Mouse (Mus musculus) spleen, postnatal 14 days (tissue): Measurements from ENCODE around the gene Prcc.
A peak's percentile ranks its signal among the peaks of the same experiment; 100 is the strongest.
"Not testable (repeated sequence)": the region's sequence is repeated elsewhere in the genome, so short reads cannot be mapped to it uniquely, and the experiment has no call there.

Source experiments
- DNase-seq, 2 experiments: peaks; one replicate each; pipeline ENCODE4 v3.0.0; 2021 to 2022; ENCODE audit warnings: low spot score in 2 of 2

The Prcc gene

DNA sequence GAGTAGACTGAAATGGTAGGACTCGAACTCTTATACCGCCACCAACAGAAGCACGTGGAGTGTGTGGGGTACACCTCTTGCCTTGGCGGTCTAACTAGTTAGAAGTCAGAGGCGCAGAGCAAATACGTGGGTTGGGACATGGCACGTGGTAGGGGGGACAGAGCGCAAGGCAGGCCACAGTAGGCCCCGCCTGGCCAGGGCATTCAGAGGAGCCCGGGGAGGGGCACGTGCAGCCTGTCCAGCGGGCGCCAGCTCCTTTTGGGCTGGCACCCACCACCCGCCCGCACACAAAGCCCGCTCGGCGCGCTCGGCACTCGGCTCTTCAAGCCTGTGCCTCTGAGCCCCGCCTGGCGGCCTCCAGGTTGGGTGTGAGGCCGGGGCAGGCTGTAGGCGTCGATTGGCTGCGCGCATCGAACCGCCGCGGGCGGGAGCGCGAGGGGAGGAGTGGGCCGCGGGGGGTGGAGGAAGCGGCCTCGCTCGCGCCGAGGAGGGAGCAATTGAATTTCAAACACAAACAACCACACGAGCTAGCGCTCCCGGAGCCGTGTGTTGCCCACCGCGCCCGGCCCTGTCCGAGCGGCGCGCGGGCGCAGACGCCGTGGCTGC, 20.6 kb upstream of the Prcc start, which contains the start of gene Hdgf:
Gene Hdgf (plus strand): TSS at position 442 of the 606 bp plus-strand sequence.
- DNase-seq, result peak; percentile 86 to 91

DNA sequence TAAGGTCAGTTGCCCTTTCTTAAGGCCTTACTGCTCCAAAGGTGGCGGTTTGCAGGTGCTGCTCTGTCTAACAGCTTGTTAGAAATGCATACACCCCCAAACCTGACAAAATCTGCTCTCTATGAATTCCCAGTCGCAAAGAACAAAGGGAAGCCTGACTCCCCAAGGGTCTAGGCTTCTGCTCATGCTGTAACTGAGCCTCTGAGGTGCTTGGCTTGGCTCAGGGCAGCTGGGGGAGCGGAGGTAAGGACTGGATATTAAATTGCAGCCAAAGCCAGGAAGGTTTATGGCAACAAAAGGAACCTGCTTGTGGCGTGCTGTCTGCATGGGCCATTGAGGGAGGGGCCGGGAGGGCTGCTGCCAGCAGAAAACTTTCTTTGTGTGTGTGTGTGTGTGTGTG, 18.4 kb upstream of the Prcc start:
- DNase-seq, result no peak

DNA sequence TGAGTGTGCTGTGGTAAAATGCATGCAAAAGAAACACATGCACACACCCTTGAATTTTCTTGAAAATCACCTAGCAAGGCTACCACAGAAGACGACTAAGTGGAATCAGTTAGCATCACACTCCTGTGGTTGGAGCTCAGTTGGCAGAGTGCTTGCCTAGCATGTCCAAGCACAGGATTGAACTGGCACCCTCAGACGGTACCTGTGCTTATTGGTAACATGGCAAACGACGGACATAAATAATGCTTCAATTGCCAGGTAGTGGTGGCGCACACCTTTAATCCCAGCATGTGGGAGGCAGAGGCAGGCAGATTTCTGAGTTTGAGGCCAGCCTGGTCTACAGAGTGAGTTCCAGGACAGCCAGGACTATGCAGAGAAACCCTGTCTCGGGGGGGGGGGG, 16.6 kb upstream of the Prcc start:
- not testable (repeated sequence) for DNase-seq

DNA sequence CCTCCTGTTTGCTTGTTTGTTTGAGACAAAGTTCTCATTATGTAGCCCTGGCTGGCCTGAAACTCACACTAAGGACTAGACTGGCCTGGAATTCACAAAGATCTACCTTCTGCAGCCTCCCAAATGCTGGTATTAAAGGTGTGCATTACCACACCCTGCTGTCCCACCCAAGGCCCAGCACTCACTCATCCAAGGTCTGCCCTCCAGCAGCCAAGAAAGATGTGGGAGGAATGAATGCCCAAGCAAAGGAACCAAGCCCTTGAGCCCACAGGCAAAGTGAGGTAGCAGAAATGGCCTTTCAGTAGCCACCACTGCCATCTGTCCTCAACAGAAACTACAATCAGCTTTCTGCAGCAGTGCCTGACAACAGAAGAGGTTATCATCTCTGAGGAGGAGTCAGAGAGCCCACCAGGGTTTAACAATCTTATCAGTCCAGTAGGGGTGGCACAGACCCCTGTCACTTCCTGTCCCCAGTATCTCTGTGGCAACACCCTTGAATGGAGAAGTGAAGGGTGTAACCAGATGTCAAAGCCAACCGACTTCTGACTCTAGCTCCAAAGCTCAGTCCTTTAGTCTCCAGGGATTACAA, 15.7 kb upstream of the Prcc start:
- peak in 1 of 2 experiments; percentile 28 for DNase-seq

DNA sequence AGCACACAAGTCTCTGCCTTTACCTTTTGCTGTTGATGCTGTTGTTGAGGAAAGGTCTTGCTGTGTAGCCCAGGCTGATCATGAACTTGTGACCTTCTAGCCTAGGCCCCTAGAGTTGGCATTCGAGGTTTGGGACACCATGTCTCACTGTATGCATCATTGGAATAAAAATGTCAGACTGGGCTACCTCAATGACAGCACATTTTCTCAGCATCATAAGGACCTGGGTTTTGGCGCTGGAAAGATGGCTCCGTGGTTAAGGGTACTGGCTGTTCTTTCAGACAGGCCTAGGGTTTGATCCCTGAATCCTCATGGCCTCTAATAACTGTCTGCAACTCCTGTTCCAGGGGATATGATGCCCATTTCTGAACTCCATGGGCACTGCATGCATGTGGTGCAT, 14.4 kb upstream of the Prcc start:
- no peak for DNase-seq

DNA sequence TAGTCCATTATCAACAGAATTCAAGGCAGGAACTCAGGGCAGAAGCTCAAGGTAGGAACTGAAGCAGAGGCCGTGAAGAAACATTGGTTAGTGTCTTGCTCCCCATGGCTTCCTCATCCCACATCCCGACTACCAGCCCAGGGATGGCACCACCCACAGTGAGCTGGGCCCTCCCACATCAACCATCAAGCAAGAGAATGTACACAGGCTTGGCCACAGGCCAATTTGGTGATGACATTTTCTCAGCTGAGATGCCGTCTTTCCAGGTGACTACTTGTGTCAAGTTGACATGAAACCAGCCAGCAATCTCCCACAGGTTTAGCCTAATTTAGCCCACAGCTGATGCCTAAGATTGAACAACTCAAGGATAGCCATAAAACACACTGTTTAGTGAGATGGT, 13.9 kb upstream of the Prcc start:
- DNase-seq, result no peak

DNA sequence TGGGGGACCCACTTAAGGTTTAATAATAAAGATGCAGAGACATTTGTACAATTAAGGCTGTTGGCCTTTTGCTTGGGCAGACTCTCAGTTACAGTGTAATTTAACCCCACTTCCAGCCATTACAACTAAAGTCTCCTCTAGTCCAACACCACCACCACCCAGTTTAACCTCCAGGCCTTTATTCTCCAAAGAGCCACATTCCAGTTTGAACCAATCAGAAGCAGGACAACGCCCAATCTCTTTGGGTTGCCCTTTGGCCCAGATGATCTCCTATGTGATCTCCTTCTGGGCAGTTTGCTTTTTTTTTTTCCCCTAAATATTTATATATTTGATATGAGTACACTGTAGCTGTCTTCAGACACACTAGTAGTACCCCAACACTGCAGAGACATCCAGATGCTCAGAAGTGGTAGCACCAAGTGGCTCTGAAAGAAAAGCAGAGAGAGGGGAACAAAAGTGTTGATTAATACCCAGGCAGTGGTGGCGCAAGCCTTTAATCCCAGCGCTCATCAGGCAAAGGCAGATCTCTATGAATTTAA, 8.0 kb upstream of the Prcc start:
- DNase-seq, result no peak

DNA sequence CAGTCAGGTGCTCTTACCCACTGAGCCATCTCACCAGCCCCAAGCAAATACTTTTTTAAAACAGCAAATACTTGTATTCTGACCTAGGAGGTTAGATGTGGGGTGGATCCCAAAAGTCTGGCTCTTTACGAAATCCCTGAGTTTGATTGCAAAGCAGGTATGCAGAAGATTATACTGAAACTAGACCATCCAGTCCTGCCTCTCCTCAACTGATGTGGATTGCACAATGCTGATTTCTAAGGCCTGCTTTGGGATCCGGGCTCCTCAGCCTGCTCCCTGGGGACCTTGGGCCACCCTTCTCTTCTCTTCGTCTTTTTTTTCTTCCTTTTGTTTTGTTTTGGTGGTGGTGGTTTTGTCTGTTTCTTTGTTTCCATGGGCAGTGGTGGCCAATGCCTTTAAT, 6.1 kb upstream of the Prcc start:
- DNase-seq, result no peak

DNA sequence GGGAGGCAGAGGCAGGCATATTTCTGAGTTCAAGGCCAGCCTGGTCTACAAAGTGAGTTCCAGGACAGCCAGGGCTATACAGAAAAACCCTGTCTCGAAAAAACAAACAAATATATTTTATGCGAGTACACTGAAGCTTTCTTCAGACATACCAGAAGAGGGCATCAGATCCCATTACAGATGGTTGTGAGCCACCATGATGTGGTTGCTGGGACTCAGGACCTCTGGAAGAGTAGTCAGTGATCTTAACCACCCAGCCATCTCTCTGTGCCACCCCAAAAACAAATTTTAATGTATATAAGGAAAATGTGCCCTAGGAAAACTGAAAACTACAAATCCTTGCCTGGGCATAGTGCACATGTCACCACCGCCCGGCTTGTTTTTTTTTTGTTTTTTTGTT, 2.0 kb upstream of the Prcc start:
- not testable (repeated sequence) for DNase-seq

DNA sequence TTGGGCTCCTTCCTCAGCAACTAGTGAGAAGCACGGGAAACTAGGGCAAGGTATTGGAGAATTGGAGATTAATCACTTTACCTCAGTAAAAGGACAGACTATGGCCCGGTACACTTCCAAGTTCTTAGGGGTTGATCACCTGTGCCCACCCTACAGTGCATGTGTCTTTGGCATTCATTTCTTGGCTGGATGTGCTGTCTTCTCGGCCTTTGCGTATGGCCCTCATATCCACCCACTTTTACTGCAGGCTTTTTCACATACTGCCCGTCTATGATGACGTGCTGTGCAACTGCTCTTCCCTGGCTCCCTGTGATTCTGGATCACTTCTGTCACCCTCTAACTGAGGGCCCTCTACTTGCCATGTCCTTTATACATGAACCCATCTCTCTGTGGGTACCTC, 1.0 kb upstream of the Prcc start:
- DNase-seq, result no peak

DNA sequence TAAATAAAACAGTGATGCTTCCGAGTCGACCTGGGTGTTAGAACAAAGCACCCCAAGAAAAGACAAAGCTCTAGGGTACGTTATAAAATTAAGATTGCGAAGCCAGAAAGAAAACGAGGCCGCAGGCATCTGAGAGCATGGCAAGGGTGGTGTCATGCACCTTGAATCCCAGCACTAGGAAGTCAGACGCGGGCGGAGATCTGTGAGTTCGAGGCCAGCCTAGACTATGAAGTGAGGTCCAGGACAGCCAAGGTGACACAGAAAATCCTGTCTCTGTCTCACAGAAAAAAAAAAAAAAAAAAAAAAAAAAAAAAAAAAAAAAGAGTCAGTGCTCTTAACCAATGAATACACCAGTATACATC, 577 bp upstream of the Prcc start:
- DNase-seq, result peak; percentile 23 to 42

DNA sequence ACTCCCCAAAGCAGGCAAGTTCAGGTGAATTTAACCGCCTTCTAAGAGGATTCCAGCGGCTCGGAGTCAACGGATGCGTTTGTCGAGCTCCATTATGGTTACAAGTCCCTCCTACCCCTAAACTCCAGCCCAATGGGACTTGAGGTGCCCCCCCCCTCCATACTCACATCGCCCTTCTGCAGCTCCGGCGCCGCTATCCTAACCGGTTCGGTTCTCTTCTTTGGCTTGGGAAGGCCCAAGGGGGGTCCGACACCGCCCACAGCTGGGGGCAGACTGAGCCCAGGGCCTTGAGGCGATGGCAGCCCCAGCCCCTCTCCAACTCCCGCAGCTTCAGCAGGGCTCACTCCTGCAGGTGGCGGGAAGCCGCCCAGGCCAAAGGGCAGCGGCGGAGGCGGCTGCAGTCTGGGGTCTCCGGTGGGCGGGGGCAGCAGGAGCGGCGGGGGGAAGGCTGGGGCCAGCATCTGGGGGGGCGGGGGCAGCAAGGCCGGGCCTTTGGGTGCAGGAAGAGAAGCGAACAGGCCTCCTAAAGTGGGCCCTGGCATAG, 628 bp downstream of the Prcc start:
- DNase-seq, result peak in 1 of 2 experiments; percentile 27

DNA sequence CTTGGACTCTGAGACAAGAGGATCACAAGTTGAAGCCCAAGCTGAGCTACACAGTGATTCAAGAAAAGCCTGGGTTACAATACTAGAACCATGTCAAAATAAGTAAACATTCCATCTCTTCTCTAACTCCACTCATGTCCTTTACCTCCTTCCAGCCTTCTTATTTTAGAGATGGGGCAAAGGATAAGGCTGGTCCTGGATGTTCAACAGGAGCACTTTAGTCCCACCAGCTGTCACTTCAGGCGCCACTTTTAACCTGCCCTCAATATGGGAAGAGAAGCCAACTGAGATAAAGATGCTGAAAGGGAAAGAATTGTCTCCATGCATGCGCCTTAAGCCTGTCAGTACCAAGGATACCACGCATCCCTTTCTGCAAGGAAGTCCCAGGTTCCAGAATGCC, 1.1 kb downstream of the Prcc start:
- DNase-seq, result no peak

DNA sequence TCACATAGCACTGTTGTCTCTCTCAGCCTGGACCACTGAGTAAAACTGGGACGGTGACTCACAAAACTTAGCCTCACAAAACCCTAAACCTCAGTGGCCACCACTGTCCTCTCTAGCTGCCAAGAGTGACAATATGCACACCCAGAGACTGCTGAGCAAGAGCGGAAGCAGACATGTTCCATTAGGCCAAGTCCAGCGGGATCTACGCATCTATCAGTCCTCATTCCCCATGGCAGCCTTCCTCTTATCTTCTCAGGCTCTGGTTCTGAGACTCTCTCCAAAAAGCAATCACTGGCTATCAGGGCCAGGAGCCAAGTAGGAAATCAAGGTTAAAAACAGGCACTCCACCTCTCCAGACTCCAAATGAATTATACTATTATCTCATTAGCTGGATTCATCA, 7.7 kb downstream of the Prcc start:
- no peak for DNase-seq

DNA sequence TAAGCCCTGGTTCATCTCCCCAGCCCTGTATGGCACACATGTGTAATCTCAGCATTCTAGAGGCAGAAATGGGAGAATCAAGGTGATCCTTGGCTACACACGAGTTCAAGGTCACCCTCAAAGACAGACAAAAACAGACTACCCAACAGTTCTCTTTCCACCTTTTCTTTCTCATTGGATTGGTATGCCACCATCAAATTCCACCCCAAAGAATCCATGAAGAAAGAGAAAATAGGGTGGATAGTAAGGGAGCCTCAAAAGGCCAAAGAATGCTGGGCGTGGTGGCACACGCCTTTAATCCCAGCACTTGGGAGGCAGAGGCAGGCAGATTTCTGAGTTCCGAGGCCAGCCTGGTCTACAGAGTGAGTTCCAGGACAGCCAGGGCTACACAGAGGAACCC, 21.3 kb downstream of the Prcc start:
- DNase-seq, result not testable (repeated sequence)

DNA sequence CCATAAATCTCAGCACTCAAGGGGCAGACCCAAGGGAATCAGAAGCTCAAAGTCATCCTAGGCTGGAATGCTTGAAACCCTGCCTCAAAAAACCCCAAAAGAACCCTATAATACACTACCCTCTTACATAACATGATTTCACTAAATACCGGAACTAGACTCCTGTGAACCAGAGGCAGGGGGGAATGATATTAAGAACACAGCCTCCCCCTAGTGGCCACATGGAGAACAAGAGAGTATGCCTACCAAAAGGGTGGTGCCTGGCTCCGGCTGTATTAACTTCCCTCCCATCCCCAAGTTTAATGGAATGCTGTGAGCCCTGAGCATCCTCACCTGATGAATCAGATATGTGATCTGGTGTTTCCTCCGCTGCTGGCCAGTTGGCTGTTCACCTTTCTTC, 25.6 kb downstream of the Prcc start:
- peak in 1 of 2 experiments; percentile 29 for DNase-seq

DNA sequence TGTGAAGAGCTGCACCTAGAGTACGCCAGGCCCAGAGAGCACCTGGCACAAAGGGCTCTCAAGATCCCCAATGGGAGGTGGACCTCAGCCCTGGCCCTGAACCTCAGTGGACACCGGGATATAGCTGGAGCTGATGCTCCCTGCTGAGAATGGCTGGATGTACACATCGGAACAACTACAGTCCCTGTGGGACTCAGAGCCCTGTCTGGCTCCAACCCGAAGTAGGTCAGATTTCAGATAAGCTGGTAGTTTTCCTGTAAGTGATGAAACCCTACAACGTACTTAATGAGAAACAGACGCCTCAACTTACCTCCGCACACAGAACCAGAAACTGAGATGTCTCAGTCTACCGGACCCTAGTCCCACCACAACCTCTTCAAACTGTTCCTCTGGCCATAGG, 27.7 kb downstream of the Prcc start:
- DNase-seq, result no peak

DNA sequence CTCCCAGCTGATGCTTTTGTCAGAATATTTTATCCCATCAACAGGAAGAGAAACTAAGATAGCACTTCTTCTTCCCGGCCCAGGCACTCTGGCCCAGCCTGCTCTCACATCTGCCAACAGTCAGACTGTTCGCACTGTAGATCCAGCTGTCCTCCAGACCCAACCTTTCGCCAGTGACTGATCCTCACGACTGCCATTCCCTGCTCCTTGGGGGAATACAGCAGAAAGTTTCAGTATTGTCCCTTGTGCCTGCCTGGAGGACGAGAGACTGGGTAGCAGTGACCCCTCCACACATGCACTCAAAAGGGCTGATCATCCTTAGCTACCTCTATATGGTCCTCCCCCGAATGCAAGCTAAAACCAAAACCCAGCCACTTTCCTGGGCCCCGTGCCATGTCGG, 29.5 kb downstream of the Prcc start:
- no peak for DNase-seq

DNA sequence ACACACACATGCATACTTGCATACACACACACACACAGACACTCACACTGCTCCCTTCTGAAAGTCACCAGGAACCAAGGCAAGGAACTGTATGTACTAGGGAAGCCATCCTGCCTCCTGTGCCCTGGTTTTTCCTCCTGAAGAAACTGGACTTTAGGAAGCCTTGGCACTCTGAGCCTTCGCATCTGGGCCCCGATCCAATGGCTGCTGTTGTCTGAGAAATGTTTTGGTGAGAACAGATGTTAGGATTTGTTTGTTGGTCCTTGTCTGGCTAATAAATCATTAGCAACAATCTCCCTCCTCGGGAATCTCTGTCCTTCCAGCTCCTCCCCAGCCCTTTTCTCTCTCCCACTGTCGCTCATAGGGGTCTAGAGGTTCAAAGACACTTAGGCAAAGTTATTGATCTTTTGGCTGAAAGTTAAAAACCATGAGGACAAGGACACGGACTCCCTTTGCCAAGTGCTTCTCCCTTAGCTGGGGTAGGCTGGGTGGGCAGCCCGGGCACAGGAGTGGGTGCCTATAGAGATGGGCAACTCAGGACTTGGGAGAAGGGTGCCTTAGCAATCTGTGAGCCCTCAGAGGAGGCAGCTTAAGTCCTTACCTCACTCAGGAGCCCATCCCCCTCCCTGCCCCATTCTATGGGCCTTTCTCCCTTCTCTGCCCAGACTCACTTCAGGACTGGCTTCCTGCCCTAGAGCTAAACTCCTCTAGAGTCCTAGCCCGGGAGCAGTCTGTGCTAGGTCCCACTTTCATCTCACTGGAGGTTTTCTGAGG, 30.4 kb downstream of the Prcc start:
- DNase-seq, result no peak

DNA sequence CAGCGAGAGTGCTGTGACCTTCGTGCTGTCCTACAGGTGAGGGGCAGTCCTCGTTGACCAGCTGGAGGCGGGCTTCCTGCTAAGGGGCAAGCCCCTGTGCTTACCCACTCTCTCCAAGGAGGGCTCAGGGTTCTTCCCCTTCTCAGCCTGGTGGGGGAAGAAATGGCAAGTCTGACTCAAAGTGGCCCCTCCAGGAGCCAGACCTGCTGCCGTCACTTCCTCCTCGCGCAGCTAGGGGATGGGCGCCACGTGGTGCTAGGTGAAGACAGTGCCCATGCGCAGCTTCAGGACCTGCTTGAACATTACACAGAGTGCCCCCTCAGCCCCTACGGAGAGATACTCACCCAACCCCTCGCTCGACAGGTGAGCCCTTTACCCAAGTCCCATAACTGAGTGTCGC, 36.3 kb downstream of the Prcc start:
- DNase-seq, result no peak

DNA sequence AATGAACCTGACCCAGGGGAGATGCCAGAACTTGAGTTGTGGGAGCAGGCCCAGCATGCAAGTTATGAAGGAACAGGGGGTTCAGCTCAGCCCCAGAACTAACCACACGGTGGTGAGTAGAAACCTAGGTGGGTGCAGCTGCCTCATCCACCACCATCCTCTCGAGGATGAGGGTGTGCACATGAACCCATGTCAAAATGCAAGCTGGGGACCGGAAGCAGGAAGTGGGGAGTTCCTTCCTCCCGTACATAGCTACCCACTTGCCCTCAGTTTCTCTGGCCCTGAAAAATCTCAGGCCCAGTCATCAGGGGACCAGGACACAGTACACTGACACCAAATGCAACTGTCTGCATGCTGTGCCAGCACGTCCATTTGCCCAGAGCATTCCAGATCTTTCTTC, 37.7 kb downstream of the Prcc start:
- DNase-seq, result no peak

DNA sequence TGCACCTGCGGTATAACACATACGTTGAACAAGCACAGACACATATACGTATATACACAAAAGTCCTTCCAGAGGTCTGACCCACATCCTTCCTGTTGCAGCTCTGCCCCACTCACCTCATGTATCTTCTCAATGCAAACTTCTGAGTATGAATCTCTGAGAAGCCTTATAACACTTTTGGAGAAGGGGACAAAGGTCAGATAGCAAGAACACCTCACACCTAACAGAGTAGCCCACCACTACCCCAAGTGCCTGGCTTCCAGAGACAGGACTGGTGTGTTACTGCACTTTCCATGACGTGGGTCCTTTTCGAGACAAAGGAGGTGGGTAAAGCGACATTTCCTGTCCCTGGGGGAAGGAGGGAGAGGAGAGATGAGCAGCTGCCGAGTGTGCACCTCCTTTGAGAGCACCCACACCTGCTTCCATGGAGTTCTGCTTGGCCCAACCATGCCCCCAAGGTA, 38.7 kb downstream of the Prcc start, which contains the start of gene Sh2d2a:
Gene Sh2d2a (plus strand): TSS at position 106 of the 461 bp plus-strand sequence.
- no peak for DNase-seq
